Mouse (Mus musculus): ENCODE results near the gene Agfg2.
A peak's percentile ranks its signal among the peaks of the same experiment; 100 is the strongest.
"Not testable (repeated sequence)": the region's sequence is repeated elsewhere in the genome, so short reads cannot be mapped to it uniquely, and the experiment has no call there.

Agfg2 gene

GRCm38 (mm10) chr5:137684294-137685123, at the start of gene Agfg2:
Agfg2 (minus strand) TSS chr5:137684726.
- peak; percentile 100 for DNase-seq (ENCODE audit: low spot score in 2 of 2)

GRCm38 (mm10) chr5:137733638-137734288, 49.2 kb upstream of the Agfg2 start:
- DNase-seq (ENCODE audit: low spot score in 2 of 2), result no peak

- no peak for DNase-seq (ENCODE audit: low spot score in 2 of 2)
Measured at GRCm38 (mm10) chr5:137726767-137727166, 42.2 kb upstream of the Agfg2 start.

GRCm38 (mm10) chr5:137723840-137724239, 39.3 kb upstream of the Agfg2 start:
- no peak for DNase-seq (ENCODE audit: low spot score in 2 of 2)

GRCm38 (mm10) chr5:137720558-137721164, 36.1 kb upstream of the Agfg2 start:
- not testable (repeated sequence) for DNase-seq (ENCODE audit: low spot score in 2 of 2)

- DNase-seq (ENCODE audit: low spot score in 2 of 2), result no peak
Measured at GRCm38 (mm10) chr5:137719088-137719487, 34.6 kb upstream of the Agfg2 start.

GRCm38 (mm10) chr5:137718020-137718790, 33.7 kb upstream of the Agfg2 start:
- DNase-seq (ENCODE audit: low spot score in 2 of 2), result no peak

- no peak for DNase-seq (ENCODE audit: low spot score in 2 of 2)
Measured at GRCm38 (mm10) chr5:137715685-137716084, 31.2 kb upstream of the Agfg2 start.

GRCm38 (mm10) chr5:137713454-137713853, 28.9 kb upstream of the Agfg2 start:
- DNase-seq (ENCODE audit: low spot score in 2 of 2), result no peak

- DNase-seq (ENCODE audit: low spot score in 2 of 2), result peak in 1 of 2 experiments; percentile 50
Measured at GRCm38 (mm10) chr5:137706913-137707633, 22.5 kb upstream of the Agfg2 start.

GRCm38 (mm10) chr5:137705242-137705641, 20.7 kb upstream of the Agfg2 start:
- no peak for DNase-seq (ENCODE audit: low spot score in 2 of 2)

- no peak for DNase-seq (ENCODE audit: low spot score in 2 of 2)
Measured at GRCm38 (mm10) chr5:137699850-137700249, 15.3 kb upstream of the Agfg2 start.

GRCm38 (mm10) chr5:137699080-137699479, 14.6 kb upstream of the Agfg2 start:
- DNase-seq (ENCODE audit: low spot score in 2 of 2), result no peak

- DNase-seq (ENCODE audit: low spot score in 2 of 2), result no peak
Measured at GRCm38 (mm10) chr5:137695930-137696329, 11.4 kb upstream of the Agfg2 start.

- no peak for DNase-seq (ENCODE audit: low spot score in 2 of 2)
Measured at GRCm38 (mm10) chr5:137694796-137695195, 10.3 kb upstream of the Agfg2 start.

- DNase-seq (ENCODE audit: low spot score in 2 of 2), result no peak
Measured at GRCm38 (mm10) chr5:137691881-137692280, 7.4 kb upstream of the Agfg2 start.

- no peak for DNase-seq (ENCODE audit: low spot score in 2 of 2)
Measured at GRCm38 (mm10) chr5:137690531-137690930, 6.0 kb upstream of the Agfg2 start.

GRCm38 (mm10) chr5:137689974-137690373, 5.4 kb upstream of the Agfg2 start:
- DNase-seq (ENCODE audit: low spot score in 2 of 2), result no peak

GRCm38 (mm10) chr5:137686127-137686790, 1.7 kb upstream of the Agfg2 start:
- DNase-seq (ENCODE audit: low spot score in 2 of 2), result no peak

- DNase-seq (ENCODE audit: low spot score in 2 of 2), result no peak
Measured at GRCm38 (mm10) chr5:137685653-137686052, 1.1 kb upstream of the Agfg2 start.

Data from right cerebral cortex, postnatal 10 days (tissue).